Comparison of ENCODE assay signal across 8 mouse cellular contexts in genomic region chr8:78003888-78004543, GRCm38 (mm10).
DNase-seq lines count a peak whose midpoint lies in the region; ATAC-seq and TF ChIP-seq lines count a peak whose summit lies in the region.

No protein-coding gene starts in this region.

- no peaks in the 10 kb centered on the region for H3K27me3 ChIP-seq in lung, embryonic 14.5 days (ENCODE audit: insufficient read depth, low read length)

- no peak overlapping the region for H3K4me2 ChIP-seq in lung, embryonic 14.5 days

- H3K36me3 ChIP-seq in lung, embryonic 14.5 days (ENCODE audit: insufficient read depth) = no peaks in the 10 kb centered on the region

- H3K9me3 ChIP-seq in lung, embryonic 14.5 days (ENCODE audit: low read depth, low read length) = no peaks in the 10 kb centered on the region

- H3K4me1 ChIP-seq in lung, embryonic 14.5 days (ENCODE audit: insufficient read depth) = peaks cover 10% of the 10 kb centered on the region; the same call in 1 of the 2 replicates

- H3K4me3 ChIP-seq in lung, embryonic 14.5 days (ENCODE audit: low read depth, low read length) = no peak overlapping the region

- H3K27ac ChIP-seq in lung, embryonic 14.5 days (ENCODE audit: low read depth) = peak overlapping the region; percentile 61

- peak; percentile 90 for TF ChIP-seq CTCF in lung, embryonic 14.5 days (IDR thresholded peaks at IDR 0.05; ENCODE audit: low read depth)

- no peak overlapping the region for H3K9ac ChIP-seq in lung, embryonic 14.5 days

- peak; percentile 35 for DNase-seq in adrenal gland, adult 8-10 months
- DNase-seq in embryo, embryonic 9.5 days (ENCODE audit: extremely low spot score) = peak; percentile 67
- peak; percentile 78 to 79 for DNase-seq in heart, postnatal 10 days
- peak; percentile 75 for DNase-seq in kidney, postnatal 14 days
- peak; percentile 96 for DNase-seq in lung, embryonic 14.5 days
- peak; percentile 9 to 14 for DNase-seq in thymus, adult 18-20 months

- peak; percentile 68 for ATAC-seq in CD4-positive, CD25-positive, alpha-beta regulatory T cell, adult 4 months
- ATAC-seq in lung, embryonic 14.5 days (ENCODE audit: insufficient read depth) = peak; percentile 45
- ATAC-seq in neutrophil, adult 5-6 weeks (ENCODE audit: extremely low read depth, insufficient number of reproducible peaks, low FRiP score, poor library complexity, severe bottlenecking) = 0 out of 2 replicates have a peak, but pooled peaks have one; percentile 55

- 10% methylated on average over 10 of the region's 10 CpGs for WGBS in lung, embryonic 14.5 days

- intact Hi-C loops in heart, postnatal 10 days (cut with DNase I) = loop anchor here (1.0 to 10.0 kb wide), 3 partner anchors 282 to 589 kb away; partner anchors contain the start of gene Ednra

Comparison
In these comparisons a context has a peak if more than half of its experiments do, and no peak if none do; other contexts are left out.
1. DNase-seq: peak in every context shown above with its lines; median percentile 96 in lung, embryonic 14.5 days; 78 in heart, postnatal 10 days; 75 in kidney, postnatal 14 days; 67 in embryo, embryonic 9.5 days; 35 in adrenal gland, adult 8-10 months; 12 in thymus, adult 18-20 months.